Mouse (Mus musculus) brain, embryonic 14.5 days (tissue): ENCODE results near the gene Slc15a4.

Source experiments
- CTCF ChIP-seq: fragments of 200-500 bp; IDR thresholded peaks from 2 replicates; pipeline ENCODE4 v1.5.1; 2012; ENCODE audit warnings: inconsistent platforms, mild to moderate bottlenecking, moderate library complexity, borderline replicate concordance; ENCODE audit not compliant: insufficient read depth, insufficient read length; ENCODE audit errors: extremely low read depth
- POLR2A ChIP-seq: fragments of 200-500 bp; IDR thresholded peaks from 2 replicates; pipeline ENCODE4 v1.6.1; 2012; ENCODE audit warnings: mild to moderate bottlenecking, inconsistent platforms, borderline replicate concordance; ENCODE audit not compliant: poor library complexity, insufficient read depth, insufficient read length, severe bottlenecking; ENCODE audit errors: extremely low read depth

DNA sequence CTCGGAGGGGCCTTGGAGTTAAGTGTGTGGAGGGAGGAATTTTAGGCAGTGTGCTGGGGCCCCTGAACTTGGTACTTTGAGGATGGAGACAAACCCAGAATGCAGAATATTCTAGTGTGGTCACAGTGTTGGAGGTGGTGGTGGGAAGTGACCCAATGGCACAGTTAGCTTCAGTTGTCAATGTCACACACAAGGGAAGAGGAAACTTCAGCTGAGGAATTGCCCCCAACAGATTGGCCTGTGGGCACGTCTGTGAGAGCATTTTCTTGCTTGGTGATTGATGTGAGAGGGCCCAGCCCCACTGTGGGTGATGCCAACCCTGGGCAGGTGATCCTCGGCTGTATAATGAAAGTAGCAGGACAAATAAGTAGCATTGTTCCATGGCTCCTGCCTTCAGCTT, 13.9 kb downstream of the Slc15a4 start:
- no peak for TF ChIP-seq POLR2A
- no peak for TF ChIP-seq CTCF
